Mouse (Mus musculus): Measurements from ENCODE around the gene a.

GRCm38 (mm10) chr2:154836537-154836936 is 45.3 kb downstream of the a start:
- TF ChIP-seq CTCF (IDR thresholded peaks at IDR 0.05; ENCODE audit: control insufficient read depth, insufficient read depth, low read length) = no peak
- no peak for TF ChIP-seq POLR2A (IDR thresholded peaks at IDR 0.05; ENCODE audit: borderline replicate concordance, control insufficient read depth, low read depth, low read length)

Data from bone marrow, adult 2 months (tissue).